In genomic region chr1:151449866-151450265, GRCm38 (mm10) we compare ENCODE assay signal across 21 mouse cellular contexts. TPM values are rescaled to one million over a fixed set of nuclear protein-coding genes. Genes with fewer than 3 reads are reported as not detected.
A peak's percentile ranks its signal among the peaks of the same experiment; 100 is the strongest.
DNase-seq lines count a peak whose midpoint lies in the region; TF ChIP-seq lines count a peak whose summit lies in the region.
"Had no signal": no experiment of that assay in that cellular context is flagged by ENCODE, and none has a peak within 500 bp of the region (broad histone marks: within the 10 kb centered on the region; RNA-seq: fewer than 3 reads in every experiment).

No protein-coding gene starts in this region.

- TF ChIP-seq POLR2A in cerebellum, adult 2 months (IDR thresholded peaks at IDR 0.05; ENCODE audit: borderline replicate concordance, insufficient read depth, low read length) = no peak

- H3K27ac ChIP-seq in cerebellum, adult 2 months (ENCODE audit: insufficient read depth, low read length) = no peak overlapping the region
- H3K27ac ChIP-seq: embryonic facial prominence, embryonic 10.5 days; embryonic facial prominence, embryonic 13.5 days; forebrain, embryonic 12.5 days; forebrain, embryonic 15.5 days; heart, adult 2 months; heart, embryonic 10.5 days; heart, embryonic 13.5 days; hindbrain, embryonic 12.5 days; hindbrain, embryonic 15.5 days had no signal

- TF ChIP-seq CTCF in cerebellum, adult 2 months (IDR thresholded peaks at IDR 0.05; ENCODE audit: borderline replicate concordance, insufficient read depth, low read depth, low read length) = no peak

- peak; percentile 15 to 56 for DNase-seq in cerebellum, adult 2 months
- DNase-seq in cerebellum, postnatal 4 days (ENCODE audit: low spot score in 2 of 2) = no peak
- peak; percentile 28 to 30 for DNase-seq in cerebellum, postnatal 36 days
- DNase-seq in cerebellum, adult 11 months = no peak
- peak; percentile 4 for DNase-seq in brain, adult 2 months (ENCODE audit: low read depth, low spot score)
- no peak for DNase-seq in right cerebral cortex, adult 18-20 months
- DNase-seq: adrenal gland, adult 2 months; adrenal gland, postnatal 14 days; embryo, embryonic 11 days; gastrocnemius, postnatal 25 days; heart, adult 2 months; kidney, adult 2 months had no signal

- H3K4me1 ChIP-seq in cerebellum, adult 2 months (ENCODE audit: control insufficient read depth, insufficient read depth, low read length) = no peaks in the 10 kb centered on the region
- H3K4me1 ChIP-seq: embryonic facial prominence, embryonic 10.5 days; embryonic facial prominence, embryonic 13.5 days; forebrain, embryonic 12.5 days; forebrain, embryonic 15.5 days; heart, embryonic 10.5 days; heart, embryonic 13.5 days; hindbrain, embryonic 12.5 days; hindbrain, embryonic 15.5 days had no signal

- H3K27me3 ChIP-seq in cerebellum, adult 2 months (ENCODE audit: control insufficient read depth, insufficient read depth, low read length) = no peaks in the 10 kb centered on the region
- H3K27me3 ChIP-seq: embryonic facial prominence, embryonic 13.5 days; forebrain, embryonic 12.5 days; forebrain, embryonic 15.5 days; heart, embryonic 13.5 days; hindbrain, embryonic 12.5 days; hindbrain, embryonic 15.5 days had no signal

- WGBS in cerebellum, adult 2 months = 17% methylated on average over 10 of the region's 10 CpGs

- no peak overlapping the region for H3K4me3 ChIP-seq in cerebellum, adult 2 months (replicated peaks; ENCODE audit: insufficient read depth, low read depth, low read length)
- H3K4me3 ChIP-seq: embryonic facial prominence, embryonic 10.5 days; embryonic facial prominence, embryonic 13.5 days; erythroblast, embryonic 14.5 days; forebrain, embryonic 12.5 days; forebrain, embryonic 15.5 days; heart, adult 2 months; heart, embryonic 10.5 days; heart, embryonic 13.5 days; hindbrain, embryonic 12.5 days; hindbrain, embryonic 15.5 days had no signal

RNA-seq across cellular contexts. Expression of gene Trmt1l, which starts 21.5 kb away (rescaled TPM):
- 30.8 and 31.9 TPM in 2 replicates for polyA plus RNA-seq in cerebellum, adult 2 months (2012; rRNA removed)

RNA-seq across cellular contexts. Expression of gene Swt1, which starts 21.6 kb away (rescaled TPM):
- 16.7 and 21.6 TPM in 2 replicates for polyA plus RNA-seq in cerebellum, adult 2 months (2012; rRNA removed)

RNA-seq across cellular contexts. Expression of gene Rnf2, which starts 50.9 kb away (rescaled TPM):
- 27.3 and 31.4 TPM in 2 replicates for polyA plus RNA-seq in cerebellum, adult 2 months (2012; rRNA removed)

Comparison
In these comparisons a context has a peak if more than half of its experiments do, and no peak if none do; other contexts are left out.
1. DNase-seq: peak in cerebellum, adult 2 months (2 of 2), cerebellum, postnatal 36 days (2 of 2) and brain, adult 2 months (single experiment); none in cerebellum, postnatal 4 days (0 of 2), cerebellum, adult 11 months (single experiment) and right cerebral cortex, adult 18-20 months (single experiment).